Mouse (Mus musculus) adrenal gland, adult 8-10 months (tissue): ENCODE results near the gene Vmn1r81. TPM values are rescaled to one million over a fixed set of nuclear protein-coding genes. Genes with fewer than 3 reads are reported as not detected.

Source experiments
- DNase-seq: peaks from one replicate; pipeline ENCODE4 v3.0.0; 2022
- total RNA-seq, 4 experiments: library from RNA; stranded (reverse); gene quantifications; 2 replicates each; pipeline ENCODE4 v1.2.4; 2022

The Vmn1r81 gene
- not detected for total RNA-seq

GRCm38 (mm10) chr7:12268169-12268568 is at the start of gene Vmn1r81:
Gene Vmn1r81 (minus strand): TSS chr7:12268269.
- no peak for DNase-seq

DNA sequence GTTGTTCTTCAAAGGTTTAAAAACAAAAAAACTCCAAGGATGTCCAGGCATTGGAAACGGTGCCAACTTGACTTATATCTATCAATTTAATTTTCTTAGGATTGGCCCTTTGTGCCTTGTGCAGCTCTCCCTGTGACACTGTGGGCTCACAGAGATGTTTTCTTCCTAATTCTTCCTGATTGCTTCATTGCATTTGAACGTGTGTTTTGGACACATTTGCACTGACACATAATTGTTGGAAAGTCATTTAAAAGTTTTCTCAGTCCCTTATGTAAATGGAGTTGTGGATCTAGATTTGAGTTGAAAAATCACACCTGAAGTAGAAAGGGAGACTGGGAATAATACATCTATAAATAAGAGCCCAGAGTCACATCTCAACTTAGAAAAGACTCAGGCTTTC is 32.1 kb upstream of the Vmn1r81 start, which contains the start of gene Vmn1r82:
Vmn1r82 (plus strand) TSS at position 301 of the 400 bp plus-strand sequence.
- DNase-seq, result no peak

- DNase-seq, result no peak
Measured at GRCm38 (mm10) chr7:12204141-12204540, 63.9 kb downstream of the Vmn1r81 start.

Other genes with a start within 250 kb of the Vmn1r81 start
- not detected for gene Vmn1r77, start 231.5 kb downstream of the Vmn1r81 start, total RNA-seq
- not detected for gene Vmn1r78, start 118.0 kb downstream of the Vmn1r81 start, total RNA-seq
- gene Vmn1r79, start 97.0 kb downstream of the Vmn1r81 start, total RNA-seq, result under 1 TPM in 1 of 4 experiments, not detected in 3; 0.03 TPM
- not detected for gene Vmn1r80, start 79.0 kb downstream of the Vmn1r81 start, total RNA-seq
- not detected for gene Vmn1r82, start 32.2 kb upstream of the Vmn1r81 start, total RNA-seq
- gene Vmn1r83, start 61.2 kb upstream of the Vmn1r81 start, total RNA-seq, result not detected
- not detected for gene Vmn1r84, start 101.0 kb upstream of the Vmn1r81 start, total RNA-seq
- 1 to 10 TPM; 3.9 to 8.5 (median 7.0) TPM for gene Zfp551, start 154.5 kb upstream of the Vmn1r81 start, total RNA-seq
- 10 to 100 TPM in 3 of 4 experiments, 1 to 10 TPM in 1; 8.7 to 14.9 (median 12.4) TPM for gene Zfp606, start 210.0 kb upstream of the Vmn1r81 start, total RNA-seq
- not detected for gene 2900092C05Rik, start 244.2 kb upstream of the Vmn1r81 start, total RNA-seq